Mouse (Mus musculus) testis, adult 2 months (tissue): ENCODE measurements at regions not wholly inside any gene's neighbourhood (a gene's known extent, or its start where the extent isn't known, plus 50 kb on each side); places are given as distances from the start of the nearest gene placed in this dataset.

Experiments used
- H3K27ac ChIP-seq: fragments of 200-500 bp; 2 replicates; pipeline ENCODE4 v1.5.1; 2012; ENCODE audit warnings: low read depth, low read length; ENCODE audit not compliant: control insufficient read depth, insufficient read depth
- H3K27me3 ChIP-seq: fragments of 200-500 bp; 2 replicates; pipeline ENCODE4 v1.6.1; 2012; ENCODE audit warnings: mild to moderate bottlenecking, low read length, moderate library complexity; ENCODE audit not compliant: control insufficient read depth, insufficient read depth
- H3K36me3 ChIP-seq: fragments of 200-500 bp; 2 replicates; pipeline ENCODE4 v1.6.1; 2012; ENCODE audit warnings: mild to moderate bottlenecking, low read length; ENCODE audit not compliant: control insufficient read depth, insufficient read depth
- H3K4me1 ChIP-seq: fragments of 200-500 bp; 2 replicates; pipeline ENCODE4 v1.6.1; 2012; ENCODE audit warnings: low read length; ENCODE audit not compliant: control insufficient read depth, insufficient read depth
- H3K4me3 ChIP-seq: fragments of 200-500 bp; 2 replicates; pipeline ENCODE4 v1.5.1; 2012; ENCODE audit warnings: low read depth, mild to moderate bottlenecking, low read length, moderate library complexity, mixed read lengths; ENCODE audit not compliant: control insufficient read depth
- CTCF ChIP-seq: fragments of 200-500 bp; IDR thresholded peaks from 2 replicates; pipeline ENCODE4 v1.5.1; 2012; ENCODE audit warnings: low read depth, mild to moderate bottlenecking, inconsistent platforms, low read length, moderate library complexity; ENCODE audit not compliant: control insufficient read depth, insufficient read depth, insufficient replicate concordance
- POLR2A ChIP-seq: fragments of 200-500 bp; IDR thresholded peaks from 2 replicates; pipeline ENCODE4 v1.6.1; 2012; ENCODE audit warnings: low read depth, mild to moderate bottlenecking, inconsistent platforms, low read length, moderate library complexity; ENCODE audit not compliant: control insufficient read depth

DNA sequence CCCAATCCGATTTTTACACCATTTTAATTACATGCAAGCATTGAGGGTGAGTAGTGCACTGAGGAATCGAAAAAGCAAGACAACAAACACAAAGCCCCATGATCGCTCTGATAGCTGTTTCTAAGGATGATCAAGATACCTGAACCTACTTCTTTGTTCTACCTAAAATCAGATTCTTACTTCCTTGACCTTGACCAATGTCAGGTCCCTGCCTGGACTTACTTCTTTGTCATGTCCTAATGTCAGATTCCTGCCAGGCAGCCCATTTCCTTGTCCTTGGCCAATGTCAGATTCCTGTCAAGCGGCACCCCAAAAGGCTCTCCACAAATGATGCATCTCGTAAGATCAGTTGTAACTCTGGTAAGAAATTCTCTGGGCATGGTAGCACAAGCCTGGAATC, 58.0 kb upstream of the Abhd2 start:
- TF ChIP-seq CTCF (no peak), POLR2A (no peak)

DNA sequence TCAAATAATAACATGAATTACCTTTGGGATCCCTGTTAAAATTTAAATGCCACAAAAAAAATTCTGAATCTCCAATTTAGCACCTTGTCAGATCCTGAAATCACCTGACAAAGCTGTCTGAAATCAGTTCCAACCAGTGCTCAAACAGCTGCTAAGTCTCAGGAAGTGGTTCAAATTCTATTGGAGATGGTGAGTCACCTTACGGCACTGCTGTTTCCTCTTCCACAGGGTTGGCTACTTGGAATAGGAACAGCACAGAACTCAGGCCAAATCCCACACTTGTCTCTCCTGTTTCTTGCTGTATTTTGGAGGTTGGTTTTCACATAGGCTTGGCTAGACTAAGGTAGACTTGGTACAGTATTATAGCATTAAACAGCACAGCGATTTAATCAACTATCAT, 55.8 kb upstream of the Abhd2 start:
- no peak overlapping the region for H3K27ac ChIP-seq
- no peak for TF ChIP-seq CTCF
- TF ChIP-seq POLR2A, result no peak
- no peaks in the 10 kb centered on the region for H3K36me3 ChIP-seq
- no peaks in the 10 kb centered on the region for H3K27me3 ChIP-seq
- no peak overlapping the region for H3K4me3 ChIP-seq
- no peaks in the 10 kb centered on the region for H3K4me1 ChIP-seq

More for the DNA sequence above, 58.0 kb upstream of the Abhd2 start:
- no peak overlapping the region for H3K27ac ChIP-seq
- H3K27me3 ChIP-seq, result no peaks in the 10 kb centered on the region
- no peak overlapping the region for H3K4me3 ChIP-seq
- no peaks in the 10 kb centered on the region; the same call in 1 of the 2 replicates for H3K4me1 ChIP-seq
- H3K36me3 ChIP-seq, result no peaks in the 10 kb centered on the region

DNA sequence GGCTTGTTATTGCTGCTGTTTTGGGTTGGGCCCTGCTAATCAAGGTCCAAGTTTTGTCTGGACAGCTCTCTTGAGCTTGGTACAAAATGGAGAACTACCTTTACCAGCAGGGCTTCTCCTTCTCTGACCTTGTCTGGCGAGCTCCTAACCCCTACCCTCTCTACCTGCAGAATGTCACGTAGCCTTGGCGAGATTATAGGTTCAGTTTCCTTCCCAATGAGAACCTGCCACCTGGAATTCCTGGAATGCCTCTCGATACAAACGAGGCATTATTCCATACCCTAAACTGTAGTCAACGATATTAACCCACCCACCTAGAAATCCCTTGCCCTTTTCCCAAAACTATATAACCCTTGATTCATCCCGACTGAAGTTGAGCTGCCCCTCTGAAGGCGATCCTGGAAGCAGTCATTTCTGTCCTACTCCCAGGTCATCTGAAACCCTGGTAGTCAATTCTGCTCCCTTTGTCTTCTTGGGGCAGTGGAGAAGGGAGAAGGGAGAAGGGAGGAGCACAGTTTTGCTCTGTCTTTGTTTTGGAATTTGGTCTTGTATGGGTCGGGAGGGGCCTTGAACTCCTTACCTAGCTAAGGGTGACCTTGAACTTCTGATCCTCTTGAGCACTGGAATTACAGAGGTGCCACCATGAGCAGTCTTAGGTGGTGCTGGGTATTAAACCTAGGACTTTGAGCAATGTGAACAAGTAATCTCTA, 50.2 kb upstream of the Abhd2 start:
- TF ChIP-seq CTCF (no peak), POLR2A (no peak)

More for the DNA sequence above, 50.2 kb upstream of the Abhd2 start:
- peaks cover 10% of the 10 kb centered on the region for H3K4me1 ChIP-seq
- no peaks in the 10 kb centered on the region for H3K36me3 ChIP-seq
- H3K27me3 ChIP-seq, result no peaks in the 10 kb centered on the region
- no peak overlapping the region for H3K4me3 ChIP-seq
- no peak overlapping the region for H3K27ac ChIP-seq
